Mouse (Mus musculus): ENCODE measurements around the gene Strip1. TPM values are rescaled to one million over a fixed set of nuclear protein-coding genes. Genes with fewer than 3 reads are reported as not detected.

The Strip1 gene
- polyA plus RNA-seq, 1 experiment from 2014 or later, result 68.4 TPM

- Histone ChIP-seq H3K4me1 (peaks cover 44% of the 10 kb centered on the region), H3K4me3 (no peak overlapping the region), H3K36me3 (no peaks in the 10 kb centered on the region), H3K27me3 (peaks cover 50% of the 10 kb centered on the region), H3K27ac (no peak overlapping the region), H3K4me2 (replicated peaks) (no peak overlapping the region), H3K9me3 (no peaks in the 10 kb centered on the region), H3K9ac (no peak overlapping the region)
- ATAC-seq (ENCODE audit: low FRiP score, low read depth), result no peak
- 62% methylated on average over 6 of the region's 6 CpGs for WGBS
These were observed 31.4 kb downstream of the Strip1 start for GRCm38 (mm10) chr3:107600127-107600526.

- H3K4me3 ChIP-seq, result peak overlapping the region; percentile 54
- H3K9me3 ChIP-seq, result no peaks in the 10 kb centered on the region
- ATAC-seq (ENCODE audit: low FRiP score, low read depth), result no peak
- no peaks in the 10 kb centered on the region for H3K36me3 ChIP-seq
- peak overlapping the region; percentile 86 for H3K4me2 ChIP-seq (replicated peaks)
- peaks cover 69% of the 10 kb centered on the region for H3K27me3 ChIP-seq
- H3K9ac ChIP-seq, result no peak overlapping the region
- whole genome bisulfite sequencing, result 12% methylated on average over 22 of the region's 22 CpGs
- peaks cover 56% of the 10 kb centered on the region for H3K4me1 ChIP-seq
- H3K27ac ChIP-seq, result no peak overlapping the region
These were observed 33.7 kb downstream of the Strip1 start for GRCm38 (mm10) chr3:107597586-107598389.

- Histone ChIP-seq H3K36me3 (no peaks in the 10 kb centered on the region), H3K27ac (no peak overlapping the region), H3K9me3 (no peaks in the 10 kb centered on the region), H3K4me1 (peaks cover 56% of the 10 kb centered on the region), H3K4me3 (peak overlapping the region; percentile 54), H3K4me2 (replicated peaks) (peak overlapping the region; percentile 86), H3K9ac (no peak overlapping the region), H3K27me3 (peaks cover 74% of the 10 kb centered on the region)
- WGBS, result 3% methylated on average over 21 of the region's 24 CpGs
- no peak for ATAC-seq (ENCODE audit: low FRiP score, low read depth)
These were observed 34.4 kb downstream of the Strip1 start for GRCm38 (mm10) chr3:107597134-107597533.

- H3K4me2 ChIP-seq (replicated peaks), result peak overlapping the region; percentile 86
- no peak for ATAC-seq (ENCODE audit: low FRiP score, low read depth)
- H3K9ac ChIP-seq, result peak overlapping the region; percentile 54
- H3K9me3 ChIP-seq, result no peaks in the 10 kb centered on the region
- peaks cover 76% of the 10 kb centered on the region for H3K27me3 ChIP-seq
- under 1% methylated on average over 26 of the region's 26 CpGs for WGBS
- no peaks in the 10 kb centered on the region for H3K36me3 ChIP-seq
- peaks cover 56% of the 10 kb centered on the region for H3K4me1 ChIP-seq
- no peak overlapping the region for H3K27ac ChIP-seq
- H3K4me3 ChIP-seq, result peak overlapping the region; percentile 54
These were observed 34.9 kb downstream of the Strip1 start for GRCm38 (mm10) chr3:107596559-107596958.

GRCm38 (mm10) chr3:107595938-107596461 is 35.5 kb downstream of the Strip1 start:
- no peak; the same call in 1 of the 2 replicates for ATAC-seq (ENCODE audit: low FRiP score, low read depth)
- under 1% methylated on average over 34 of the region's 34 CpGs for WGBS
- H3K36me3 ChIP-seq, result no peaks in the 10 kb centered on the region
- H3K4me2 ChIP-seq (replicated peaks), result peak overlapping the region; percentile 86
- peaks cover 77% of the 10 kb centered on the region for H3K27me3 ChIP-seq
- peak overlapping the region; percentile 54 for H3K4me3 ChIP-seq
- H3K27ac ChIP-seq, result no peak overlapping the region
- peak overlapping the region; percentile 72 for H3K9ac ChIP-seq
- H3K9me3 ChIP-seq, result no peaks in the 10 kb centered on the region
- peaks cover 56% of the 10 kb centered on the region for H3K4me1 ChIP-seq

GRCm38 (mm10) chr3:107595264-107595937 is 36.1 kb downstream of the Strip1 start:
- peak overlapping the region; percentile 72 for H3K9ac ChIP-seq
- peak; percentile 49 for ATAC-seq (ENCODE audit: low FRiP score, low read depth)
- H3K27ac ChIP-seq, result 0 out of 2 replicates have a peak overlapping the region, but pooled peaks have one; percentile 28
- H3K4me1 ChIP-seq, result peaks cover 56% of the 10 kb centered on the region
- H3K4me3 ChIP-seq, result peak overlapping the region; percentile 54
- WGBS, result under 1% methylated on average over 50 of the region's 50 CpGs
- H3K4me2 ChIP-seq (replicated peaks), result peak overlapping the region; percentile 86
- H3K9me3 ChIP-seq, result no peaks in the 10 kb centered on the region
- H3K27me3 ChIP-seq, result peaks cover 76% of the 10 kb centered on the region
- no peaks in the 10 kb centered on the region for H3K36me3 ChIP-seq

- ATAC-seq (ENCODE audit: low FRiP score, low read depth), result peak; percentile 37
- Histone ChIP-seq H3K4me1 (peaks cover 51% of the 10 kb centered on the region), H3K27me3 (peaks cover 76% of the 10 kb centered on the region), H3K4me2 (replicated peaks) (peak within 1 kb of the TSS; percentile 86), H3K9me3 (no peaks in the 10 kb centered on the region), H3K4me3 (peak within 1 kb of the TSS; percentile 54), H3K36me3 (no peaks in the 10 kb centered on the region), H3K9ac (peak within 1 kb of the TSS; percentile 72), H3K27ac (0 out of 2 replicates have a peak within 1 kb of the TSS, but pooled peaks have one; percentile 28)
- under 1% methylated on average over 26 of the region's 46 CpGs for WGBS
These were observed 36.7 kb downstream of the Strip1 start, which contains the start of gene Alx3 for GRCm38 (mm10) chr3:107594662-107595263. Gene Alx3 (plus strand): TSS chr3:107595031.

GRCm38 (mm10) chr3:107593632-107594031 is 37.9 kb downstream of the Strip1 start:
- Histone ChIP-seq H3K27ac (no peak overlapping the region), H3K27me3 (peaks cover 74% of the 10 kb centered on the region), H3K9ac (no peak overlapping the region), H3K9me3 (no peaks in the 10 kb centered on the region), H3K4me2 (replicated peaks) (peak overlapping the region; percentile 86; the same call in 1 of the 2 replicates), H3K4me1 (peaks cover 45% of the 10 kb centered on the region), H3K4me3 (no peak overlapping the region), H3K36me3 (no peaks in the 10 kb centered on the region)
- WGBS, result 9% methylated on average over 2 of the region's 2 CpGs
- ATAC-seq (ENCODE audit: low FRiP score, low read depth), result no peak

GRCm38 (mm10) chr3:107591612-107592011 is 39.9 kb downstream of the Strip1 start:
- no peaks in the 10 kb centered on the region for H3K9me3 ChIP-seq
- peaks cover 80% of the 10 kb centered on the region for H3K27me3 ChIP-seq
- 75% methylated on average over 1 of the region's 1 CpGs for WGBS

GRCm38 (mm10) chr3:107586504-107586903 is 45.0 kb downstream of the Strip1 start:
- no peaks in the 10 kb centered on the region for H3K36me3 ChIP-seq
- ATAC-seq (ENCODE audit: low FRiP score, low read depth), result no peak
- H3K27me3 ChIP-seq, result peaks cover 87% of the 10 kb centered on the region
- 56% methylated on average over 6 of the region's 6 CpGs for WGBS
- H3K4me2 ChIP-seq (replicated peaks), result no peak overlapping the region
- H3K4me1 ChIP-seq, result peaks cover 43% of the 10 kb centered on the region
- no peak overlapping the region for H3K4me3 ChIP-seq
- H3K9me3 ChIP-seq, result no peaks in the 10 kb centered on the region
- no peak overlapping the region for H3K9ac ChIP-seq
- no peak overlapping the region for H3K27ac ChIP-seq

More at GRCm38 (mm10) chr3:107591612-107592011, 39.9 kb downstream of the Strip1 start:
- no peak for ATAC-seq (ENCODE audit: low FRiP score, low read depth)
- Histone ChIP-seq H3K4me2 (replicated peaks) (no peak overlapping the region), H3K9ac (no peak overlapping the region), H3K36me3 (no peaks in the 10 kb centered on the region), H3K27ac (no peak overlapping the region), H3K4me3 (no peak overlapping the region), H3K4me1 (peaks cover 30% of the 10 kb centered on the region)

- 16% methylated on average over 1 of the region's 1 CpGs for WGBS
- Histone ChIP-seq H3K4me2 (replicated peaks) (no peak overlapping the region), H3K27ac (no peak overlapping the region)
These were observed 47.6 kb downstream of the Strip1 start for GRCm38 (mm10) chr3:107583893-107584292.

More at GRCm38 (mm10) chr3:107583893-107584292, 47.6 kb downstream of the Strip1 start:
- no peak overlapping the region for H3K9ac ChIP-seq
- H3K4me1 ChIP-seq, result peaks cover 56% of the 10 kb centered on the region
- no peaks in the 10 kb centered on the region for H3K36me3 ChIP-seq
- H3K9me3 ChIP-seq, result no peaks in the 10 kb centered on the region
- H3K4me3 ChIP-seq, result no peak overlapping the region
- no peak for ATAC-seq (ENCODE audit: low FRiP score, low read depth)
- peaks cover 96% of the 10 kb centered on the region for H3K27me3 ChIP-seq

Data from limb, embryonic 13.5 days (tissue).